Comparison of ENCODE assay signal across 18 mouse cellular contexts in genomic region chr17:15882245-15882644, GRCm38 (mm10).
"Had no signal": no experiment of that assay in that cellular context is flagged by ENCODE, and none has a peak within 500 bp of the region (broad histone marks: within the 10 kb centered on the region; RNA-seq: fewer than 3 reads in every experiment).

No protein-coding gene starts in this region.

- H3K9ac ChIP-seq: intestine, embryonic 15.5 days; kidney, embryonic 15.5 days; liver, embryonic 13.5 days; lung, embryonic 14.5 days; neural tube, embryonic 13.5 days had no signal

- H3K36me3 ChIP-seq: intestine, embryonic 15.5 days; kidney, embryonic 15.5 days; liver, embryonic 13.5 days; neural tube, embryonic 13.5 days had no signal

- H3K4me1 ChIP-seq: intestine, embryonic 15.5 days; kidney, embryonic 15.5 days; liver, embryonic 13.5 days; neural tube, embryonic 13.5 days had no signal

- H3K4me3 ChIP-seq: intestine, embryonic 15.5 days; kidney, embryonic 15.5 days; left cerebral cortex, adult 2 months; liver, embryonic 13.5 days; myocyte; neural tube, embryonic 13.5 days had no signal

- H3K27me3 ChIP-seq: intestine, embryonic 15.5 days; kidney, embryonic 15.5 days; liver, embryonic 13.5 days; neural tube, embryonic 13.5 days had no signal

- H3K9me3 ChIP-seq: intestine, embryonic 15.5 days; kidney, embryonic 15.5 days; liver, embryonic 13.5 days; neural tube, embryonic 13.5 days had no signal

- H3K27ac ChIP-seq: intestine, embryonic 15.5 days; kidney, embryonic 15.5 days; left cerebral cortex, adult 2 months; liver, embryonic 13.5 days; macrophage; neural tube, embryonic 13.5 days had no signal

- H3K4me2 ChIP-seq: intestine, embryonic 15.5 days; kidney, embryonic 15.5 days; liver, embryonic 13.5 days; lung, embryonic 14.5 days; neural tube, embryonic 13.5 days had no signal

- DNase-seq: kidney, adult 11 months; kidney, adult 8-10 months; kidney, postnatal 10 days; kidney, postnatal 36 days; layer of hippocampus, postnatal 36 days; liver, embryonic 13.5 days; lung, postnatal 14 days; retina, postnatal 1 day; right cerebral cortex, postnatal 25 days; thymus, adult 2 months; thymus, postnatal 14 days had no signal

- ATAC-seq: intestine, embryonic 15.5 days had no signal
